Mouse (Mus musculus) T-helper 17 cell (primary cell): ENCODE data around the gene Fitm2.

ENCODE experiments used
- in situ Hi-C, 2 experiments: fragments of 300-600 bp; cut with MboI, MseI; formaldehyde crosslinking; loops; 1 replicate in 1 of 2; 2 replicates in 1 of 2; pipeline ENCODE4 v1.15.1; 2025; ENCODE audit warnings: high pct_unique_total_duplicates in 2 of 2

Fitm2 gene

DNA sequence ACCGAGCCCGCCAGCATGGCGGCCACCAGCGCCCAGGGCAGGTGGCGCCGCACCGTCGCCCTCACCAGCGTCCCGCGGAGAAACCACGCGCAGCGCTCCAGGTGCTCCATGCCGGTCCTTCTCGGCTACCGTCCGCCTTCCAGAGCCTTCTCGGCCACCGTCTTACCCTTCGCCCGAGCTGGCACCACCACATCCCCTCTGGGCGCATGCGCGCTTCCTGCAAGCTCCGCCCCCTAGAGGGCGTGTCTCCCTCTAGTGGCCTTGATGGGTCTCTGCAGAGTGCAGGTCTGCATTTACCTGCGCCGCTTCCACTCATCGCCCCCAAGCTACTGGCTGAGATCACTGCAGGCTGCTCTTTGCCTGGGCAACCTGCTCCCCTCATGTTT lies at the start of gene Fitm2:
Fitm2 (minus strand) TSS at position 164 of the 386 bp plus-strand sequence.
- in situ Hi-C loops: loop anchor here (5.0 kb wide), 2 partner anchors 45 to 520 kb away; partner anchors contain the start of gene Ywhab (in 1 of the 2)

DNA sequence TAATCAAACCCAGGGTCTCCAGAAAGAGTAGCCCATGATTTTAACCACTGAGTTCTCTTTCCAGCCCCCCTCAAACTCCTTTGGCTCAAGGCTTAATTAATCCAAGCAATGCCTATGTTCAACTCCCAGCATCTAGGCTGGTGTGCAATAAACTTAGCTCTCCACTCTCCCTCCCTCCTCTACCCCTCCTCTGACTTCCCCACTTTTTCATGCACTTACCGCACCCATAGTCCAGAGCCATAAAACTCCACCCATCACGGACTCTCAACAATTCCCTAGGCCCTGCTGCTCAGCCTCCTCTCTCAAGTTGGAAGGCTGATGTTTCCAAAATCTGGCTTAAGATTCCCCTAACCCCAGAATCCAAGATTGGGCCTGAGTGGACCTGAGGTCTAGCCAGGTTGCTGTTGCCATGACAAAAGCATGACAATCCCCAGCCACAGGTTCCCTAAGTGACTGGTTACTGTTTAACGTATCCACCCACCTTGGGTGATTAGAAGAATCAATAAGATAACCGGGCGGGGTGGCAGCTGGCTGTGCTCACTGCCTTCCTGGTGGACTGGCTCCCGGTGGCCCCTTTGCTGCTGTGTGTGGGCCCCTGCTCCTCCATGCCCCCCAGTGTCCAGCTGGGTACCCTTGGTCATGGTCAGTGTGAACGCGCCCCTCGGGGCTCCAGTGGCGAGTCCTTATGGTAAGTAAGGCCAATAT lies 34.0 kb upstream of the Fitm2 start, which contains the start of gene Hnf4a:
Hnf4a (plus strand) TSS at position 509 of the 705 bp plus-strand sequence.
- in situ Hi-C loops: no loop called here

DNA sequence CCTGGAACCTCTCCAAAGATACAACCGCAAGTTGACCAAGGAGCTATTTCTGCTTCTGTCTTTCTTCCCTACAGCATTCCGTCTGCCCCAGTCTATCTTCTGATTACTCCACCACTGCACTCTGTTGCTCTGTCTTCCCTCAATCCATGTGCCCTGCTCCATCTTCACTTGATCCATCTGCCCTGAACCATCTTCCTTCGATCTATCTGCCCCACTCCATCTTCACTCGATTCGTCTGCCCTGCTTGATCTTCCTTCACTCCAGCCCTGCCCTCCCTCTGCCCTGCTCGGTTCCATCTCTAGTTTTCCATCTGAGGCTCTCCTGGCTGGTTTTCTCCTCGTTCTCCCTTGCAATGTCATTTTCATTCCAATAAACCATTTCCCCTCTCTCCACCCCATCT lies 30.8 kb upstream of the Fitm2 start:
- in situ Hi-C loops: no loop called here

- in situ Hi-C loops: no loop called here
Measured at GRCm38 (mm10) chr2:163502219-163502618, 29.8 kb upstream of the Fitm2 start.

GRCm38 (mm10) chr2:163494456-163494855 lies 22.0 kb upstream of the Fitm2 start:
- in situ Hi-C loops: no loop called here

DNA sequence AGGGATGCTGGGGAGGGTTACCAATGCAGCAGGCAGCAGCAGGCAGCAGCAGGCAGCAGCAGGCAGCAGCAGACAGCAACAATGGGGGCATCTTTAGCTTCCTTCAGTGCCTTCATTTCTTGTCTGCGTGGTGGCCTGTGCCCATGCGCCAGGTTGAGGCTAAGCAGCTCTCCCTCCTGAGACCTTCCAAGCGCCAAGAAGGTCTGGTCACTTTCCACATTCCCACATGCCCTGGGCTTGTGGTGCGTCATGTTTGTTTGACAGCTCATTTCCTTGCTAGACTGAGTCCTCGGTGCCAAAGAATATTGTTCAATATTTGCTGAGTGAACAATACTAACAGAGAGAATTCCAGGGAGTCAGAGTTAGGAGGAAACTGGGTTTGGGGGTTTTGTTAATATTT lies 21.5 kb upstream of the Fitm2 start:
- in situ Hi-C loops: no loop called here

DNA sequence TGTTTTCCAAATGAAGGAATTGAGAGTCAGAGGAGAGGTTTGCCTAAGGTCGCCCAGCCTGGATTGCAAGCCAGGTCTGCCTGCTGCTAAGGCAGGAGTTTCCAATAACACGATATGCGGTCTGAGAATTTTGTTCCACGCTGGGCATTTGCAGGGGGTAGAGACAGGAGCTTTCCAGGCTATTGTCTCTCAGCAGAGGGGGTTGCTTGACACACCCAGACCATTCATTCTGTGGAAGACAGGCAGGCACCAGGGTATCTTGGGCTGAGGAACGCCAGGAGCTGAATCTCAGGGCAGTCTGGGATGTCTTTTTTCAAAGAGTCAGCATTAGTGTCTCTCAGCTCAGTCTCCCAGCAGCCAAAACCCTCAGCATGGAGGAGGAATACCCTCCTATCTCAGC lies 20.6 kb upstream of the Fitm2 start:
- in situ Hi-C loops: no loop called here

GRCm38 (mm10) chr2:163492018-163492417 lies 19.6 kb upstream of the Fitm2 start, which contains the start of gene R3hdml:
R3hdml (plus strand) TSS chr2:163492318.
- in situ Hi-C loops: no loop called here

- in situ Hi-C loops: no loop called here
Measured at GRCm38 (mm10) chr2:163491351-163491750, 18.9 kb upstream of the Fitm2 start.

DNA sequence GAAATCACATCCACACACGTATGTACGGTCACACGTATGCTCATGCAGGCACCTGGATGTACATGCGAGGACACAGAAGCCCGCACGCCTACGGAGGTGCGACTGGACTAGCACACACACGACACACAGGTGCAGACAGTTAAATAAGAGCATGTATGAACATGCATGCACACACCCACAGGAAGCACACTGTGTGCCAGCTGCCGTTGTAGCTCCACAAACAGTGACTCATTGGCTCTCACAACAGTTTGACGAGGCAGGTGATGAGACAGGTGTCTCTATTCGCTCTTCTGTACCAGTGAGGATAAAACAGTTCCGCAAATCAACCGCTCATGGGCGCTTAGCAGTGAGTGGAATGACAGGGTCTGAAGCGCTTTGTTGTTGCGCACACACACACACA lies 18.2 kb upstream of the Fitm2 start:
- in situ Hi-C loops: no loop called here

DNA sequence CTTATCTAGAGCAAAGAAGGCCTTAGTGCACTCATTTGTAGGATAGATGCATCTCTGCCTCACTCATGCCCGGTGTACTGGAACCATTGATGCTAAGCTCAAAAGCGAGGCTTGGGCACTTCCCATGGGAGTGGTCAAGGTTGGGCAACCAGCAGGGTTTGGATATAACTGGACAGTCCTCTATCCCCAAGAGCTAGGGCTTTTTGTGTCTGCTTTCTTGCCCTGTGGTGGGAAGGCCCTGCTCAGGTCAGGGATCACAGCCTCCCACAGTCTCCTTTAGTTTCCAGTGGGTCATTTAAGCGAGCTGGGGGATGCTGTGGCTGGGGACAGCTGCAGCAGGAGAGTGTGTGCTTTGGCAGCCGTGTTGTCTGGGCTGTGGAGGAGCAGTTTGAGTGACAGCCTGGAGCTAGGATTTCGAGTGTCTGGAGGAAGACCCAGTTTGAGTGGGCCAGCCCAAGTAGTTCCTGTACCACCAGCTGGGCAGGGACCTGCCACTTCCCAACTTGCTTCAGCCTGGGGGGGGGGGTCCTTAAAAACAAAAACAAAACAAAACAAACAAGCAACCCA lies 17.4 kb upstream of the Fitm2 start:
- in situ Hi-C loops: no loop called here

- in situ Hi-C loops: no loop called here
Measured at GRCm38 (mm10) chr2:163487360-163487759, 14.9 kb upstream of the Fitm2 start.

- in situ Hi-C loops: no loop called here
Measured at GRCm38 (mm10) chr2:163481539-163482029, 9.2 kb upstream of the Fitm2 start.

DNA sequence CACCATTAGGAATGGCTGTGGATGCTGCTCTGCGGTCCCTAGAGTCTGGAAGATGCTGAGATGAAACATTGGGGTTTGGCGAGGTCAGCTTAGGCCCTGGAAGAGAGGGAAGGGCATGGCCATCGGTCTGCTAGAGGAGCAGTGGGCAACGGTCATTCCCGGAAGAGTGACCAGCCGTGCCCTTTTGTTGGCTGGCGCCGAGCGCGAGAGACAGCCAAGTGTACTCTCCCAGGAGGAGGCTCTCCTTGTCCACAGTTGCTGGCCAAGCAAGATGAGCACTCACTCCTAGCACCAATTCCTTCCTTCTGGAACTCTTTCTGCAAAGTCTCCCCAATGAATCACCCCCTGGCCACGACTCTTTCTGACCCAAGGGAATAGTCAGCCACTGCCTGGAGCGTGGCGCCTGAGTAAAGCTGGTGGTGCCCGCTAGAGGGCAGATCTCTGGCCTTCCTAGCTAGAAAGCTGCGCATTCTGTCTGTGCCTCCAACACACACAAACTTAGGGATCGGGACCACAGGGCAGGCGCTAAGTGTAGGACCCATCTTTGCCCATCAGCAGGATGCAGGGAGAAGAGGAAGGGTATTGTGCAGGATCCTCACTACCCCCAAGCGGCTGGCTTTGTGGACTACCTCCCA lies 7.9 kb upstream of the Fitm2 start:
- in situ Hi-C loops: no loop called here

DNA sequence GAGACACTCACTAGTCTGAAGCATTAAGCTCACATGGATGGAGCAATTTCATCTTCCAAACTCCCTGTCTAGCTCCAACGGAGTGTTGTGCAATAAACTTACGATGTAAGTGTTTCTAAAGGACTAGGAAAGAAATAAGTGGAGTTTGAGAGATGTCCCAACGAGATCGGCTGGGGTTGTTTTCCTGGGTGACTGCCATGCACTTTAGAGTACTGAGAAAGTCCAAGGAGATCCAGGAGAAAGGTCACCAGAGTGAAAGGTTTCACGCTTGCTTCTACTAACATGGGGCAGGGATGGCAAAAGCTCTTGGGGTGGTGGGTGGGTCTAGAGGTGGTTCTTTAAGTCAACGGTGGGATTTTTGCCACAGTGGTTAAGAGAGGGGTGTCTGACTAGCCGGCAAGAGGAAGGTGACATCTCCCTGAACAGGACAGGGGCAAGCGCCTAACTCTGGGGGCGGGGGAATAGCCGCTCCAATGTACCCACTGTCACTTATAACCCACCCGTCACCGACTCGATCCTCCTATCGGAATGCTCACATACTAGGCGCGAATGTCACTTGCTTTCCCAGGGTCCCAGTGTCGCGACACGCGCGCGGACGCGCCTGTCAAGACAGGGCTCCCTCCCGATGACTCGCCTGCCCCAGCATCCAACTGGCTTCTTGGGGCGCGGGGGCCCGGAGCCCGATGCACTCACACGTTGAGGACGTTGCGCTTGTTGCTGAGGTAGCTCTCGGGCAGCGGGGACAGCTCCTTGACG lies 541 bp downstream of the Fitm2 start:
- in situ Hi-C loops: loop anchor here (5.0 kb wide), 2 partner anchors 45 to 520 kb away; partner anchors contain the start of gene Ywhab (in 1 of the 2)

DNA sequence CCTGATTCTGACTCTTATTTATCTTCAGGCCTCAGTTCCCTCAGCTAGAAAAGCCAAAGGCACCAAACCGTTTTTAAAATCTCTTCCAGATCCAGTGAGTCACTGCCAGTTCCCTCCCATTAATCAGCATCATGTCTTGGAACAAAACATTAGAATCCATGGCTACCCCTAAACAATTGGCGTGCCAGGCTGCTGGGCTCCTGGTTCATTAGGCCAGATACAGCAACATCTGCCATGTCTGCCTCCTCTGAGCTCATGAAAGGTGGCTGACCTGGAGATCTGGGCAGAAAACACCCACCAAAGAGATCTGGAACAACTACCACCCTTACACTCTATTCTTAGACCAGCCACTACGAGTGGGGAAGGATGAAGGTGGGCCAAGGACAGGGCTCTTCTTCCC lies 1.3 kb downstream of the Fitm2 start:
- in situ Hi-C loops: loop anchor here (5.0 kb wide), 2 partner anchors 44 to 521 kb away; partner anchors contain the start of gene Ywhab (in 1 of the 2)

- in situ Hi-C loops: loop anchor here (5.0 kb wide), 2 partner anchors 42 to 523 kb away; partner anchors contain the start of gene Ywhab (in 1 of the 2)
Measured at GRCm38 (mm10) chr2:163469711-163470110, 2.7 kb downstream of the Fitm2 start.

- in situ Hi-C loops: no loop called here
Measured at GRCm38 (mm10) chr2:163468866-163469265, 3.6 kb downstream of the Fitm2 start.

DNA sequence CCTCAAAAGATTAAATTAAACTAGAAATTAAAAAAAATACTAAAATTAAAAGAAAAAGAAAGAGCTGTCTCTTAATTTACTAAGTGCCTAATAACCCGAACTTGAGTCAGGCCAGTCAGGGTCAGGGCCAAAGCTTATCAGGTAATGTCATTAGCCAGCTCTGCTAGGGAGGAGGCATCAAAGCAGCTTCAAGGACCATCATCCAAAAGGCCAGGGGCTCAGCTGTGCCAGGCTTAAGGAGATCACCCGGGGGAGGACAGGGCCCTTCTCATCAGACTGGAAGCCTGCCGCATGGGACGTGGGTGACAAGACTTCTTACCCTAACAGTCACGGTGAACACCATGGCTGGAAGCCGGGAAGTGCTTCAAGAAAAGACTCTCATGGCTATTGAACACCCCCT lies 4.8 kb downstream of the Fitm2 start:
- in situ Hi-C loops: no loop called here

GRCm38 (mm10) chr2:163466771-163467170 lies 5.7 kb downstream of the Fitm2 start:
- in situ Hi-C loops: no loop called here

- in situ Hi-C loops: no loop called here
Measured at GRCm38 (mm10) chr2:163464562-163464961, 7.9 kb downstream of the Fitm2 start.

- in situ Hi-C loops: no loop called here
Measured at GRCm38 (mm10) chr2:163463998-163464397, 8.4 kb downstream of the Fitm2 start.
